Mouse (Mus musculus): ENCODE data around the gene Hfm1.

Hfm1 gene

GRCm38 (mm10) chr5:106843906-106844305 is 82.2 kb downstream of the Hfm1 start:
- no peak for DNase-seq (ENCODE audit: low read depth, low spot score)

- no peak for DNase-seq (ENCODE audit: low read depth, low spot score)
These were observed 93.1 kb downstream of the Hfm1 start for GRCm38 (mm10) chr5:106833025-106833424.

GRCm38 (mm10) chr5:106831401-106831800 is 94.7 kb downstream of the Hfm1 start:
- no peak for DNase-seq (ENCODE audit: low read depth, low spot score)

GRCm38 (mm10) chr5:106830775-106831174 is 95.3 kb downstream of the Hfm1 start:
- DNase-seq (ENCODE audit: low read depth, low spot score), result no peak

GRCm38 (mm10) chr5:106826740-106827139 is 99.4 kb downstream of the Hfm1 start:
- DNase-seq (ENCODE audit: low read depth, low spot score), result no peak

GRCm38 (mm10) chr5:106826044-106826443 is 100.1 kb downstream of the Hfm1 start:
- no peak for DNase-seq (ENCODE audit: low read depth, low spot score)

- peak; percentile 34 for DNase-seq (ENCODE audit: low read depth, low spot score)
These were observed 100.7 kb downstream of the Hfm1 start for GRCm38 (mm10) chr5:106825301-106825853.

- DNase-seq (ENCODE audit: low read depth, low spot score), result no peak
These were observed 101.4 kb downstream of the Hfm1 start for GRCm38 (mm10) chr5:106824716-106825115.

- DNase-seq (ENCODE audit: low read depth, low spot score), result no peak
These were observed 106.5 kb downstream of the Hfm1 start for GRCm38 (mm10) chr5:106819630-106820029.

- no peak for DNase-seq (ENCODE audit: low read depth, low spot score)
These were observed 110.0 kb downstream of the Hfm1 start for GRCm38 (mm10) chr5:106815923-106816654.

- DNase-seq (ENCODE audit: low read depth, low spot score), result no peak
These were observed 111.5 kb downstream of the Hfm1 start for GRCm38 (mm10) chr5:106814611-106815010.

GRCm38 (mm10) chr5:106803094-106803493 is 123.0 kb downstream of the Hfm1 start:
- no peak for DNase-seq (ENCODE audit: low read depth, low spot score)

- no peak for DNase-seq (ENCODE audit: low read depth, low spot score)
These were observed 124.0 kb downstream of the Hfm1 start for GRCm38 (mm10) chr5:106801886-106802798.

GRCm38 (mm10) chr5:106801215-106801863 is 124.8 kb downstream of the Hfm1 start:
- DNase-seq (ENCODE audit: low read depth, low spot score), result no peak

- DNase-seq (ENCODE audit: low read depth, low spot score), result no peak
These were observed 128.2 kb downstream of the Hfm1 start for GRCm38 (mm10) chr5:106797896-106798295.

GRCm38 (mm10) chr5:106791241-106791572 is 134.9 kb downstream of the Hfm1 start:
- DNase-seq (ENCODE audit: low read depth, low spot score), result no peak

- no peak for DNase-seq (ENCODE audit: low read depth, low spot score)
These were observed 135.5 kb downstream of the Hfm1 start for GRCm38 (mm10) chr5:106790496-106791240.
